Mouse (Mus musculus): ENCODE results near the gene Coro2b. TPM values are rescaled to one million over a fixed set of nuclear protein-coding genes. Genes with fewer than 3 reads are reported as not detected.

The Coro2b gene
- total and polyA plus RNA-seq, 2 experiments from 2014 or later = 22.8 to 36.2 TPM

- Histone ChIP-seq H3K36me3 (ENCODE audit: insufficient read depth, low read length) (no peaks in the 10 kb centered on the region), H3K4me2 (ENCODE audit: low read depth, low read length, poor library complexity, severe bottlenecking) (no peak overlapping the region), H3K27ac (ENCODE audit: low read depth, low read length) (no peak overlapping the region), H3K9me3 (ENCODE audit: low read length) (no peaks in the 10 kb centered on the region), H3K27me3 (ENCODE audit: insufficient read depth, low read length) (no peaks in the 10 kb centered on the region), H3K9ac (replicated peaks; ENCODE audit: low read length, poor library complexity, severe bottlenecking) (no peak overlapping the region), H3K4me3 (ENCODE audit: low read depth, low read length) (no peak overlapping the region), H3K4me1 (ENCODE audit: insufficient read depth, low read length) (peaks cover 5% of the 10 kb centered on the region; the same call in 1 of the 2 replicates)
- 68% methylated on average over 5 of the region's 5 CpGs for WGBS
- peak; percentile 69 for TF ChIP-seq CTCF (IDR thresholded peaks at IDR 0.05)
- ATAC-seq (ENCODE audit: low FRiP score) (no peak), DNase-seq (ENCODE audit: low spot score) (no peak)
Observed at GRCm38 (mm10) chr9:62418742-62419141, 118.1 kb downstream of the Coro2b start.

- Histone ChIP-seq H3K4me1 (ENCODE audit: insufficient read depth, low read length) (no peaks in the 10 kb centered on the region), H3K27me3 (ENCODE audit: insufficient read depth, low read length) (no peaks in the 10 kb centered on the region), H3K9me3 (ENCODE audit: low read length) (no peaks in the 10 kb centered on the region), H3K36me3 (ENCODE audit: insufficient read depth, low read length) (no peaks in the 10 kb centered on the region), H3K27ac (ENCODE audit: low read depth, low read length) (no peak overlapping the region), H3K4me2 (ENCODE audit: low read depth, low read length, poor library complexity, severe bottlenecking) (no peak overlapping the region), H3K4me3 (ENCODE audit: low read depth, low read length) (no peak overlapping the region), H3K9ac (replicated peaks; ENCODE audit: low read length, poor library complexity, severe bottlenecking) (no peak overlapping the region)
- no peak for DNase-seq (ENCODE audit: low spot score)
- TF ChIP-seq CTCF (IDR thresholded peaks at IDR 0.05) = no peak
- 84% methylated on average over 5 of the region's 5 CpGs for WGBS
- ATAC-seq (ENCODE audit: low FRiP score) = no peak
Observed at GRCm38 (mm10) chr9:62407357-62408146, 129.3 kb downstream of the Coro2b start.

- no peak for DNase-seq (ENCODE audit: low spot score)
- Histone ChIP-seq H3K4me1 (ENCODE audit: insufficient read depth, low read length) (no peaks in the 10 kb centered on the region), H3K36me3 (ENCODE audit: insufficient read depth, low read length) (no peaks in the 10 kb centered on the region), H3K4me3 (ENCODE audit: low read depth, low read length) (no peak overlapping the region), H3K4me2 (ENCODE audit: low read depth, low read length, poor library complexity, severe bottlenecking) (no peak overlapping the region), H3K27me3 (ENCODE audit: insufficient read depth, low read length) (no peaks in the 10 kb centered on the region), H3K27ac (ENCODE audit: low read depth, low read length) (no peak overlapping the region), H3K9ac (replicated peaks; ENCODE audit: low read length, poor library complexity, severe bottlenecking) (no peak overlapping the region), H3K9me3 (ENCODE audit: low read length) (no peaks in the 10 kb centered on the region)
- WGBS = 90% methylated on average over 7 of the region's 7 CpGs
- ATAC-seq (ENCODE audit: low FRiP score) = no peak
- no peak for TF ChIP-seq CTCF (IDR thresholded peaks at IDR 0.05)
Observed at GRCm38 (mm10) chr9:62406423-62407013, 130.3 kb downstream of the Coro2b start.

- H3K4me1 ChIP-seq (ENCODE audit: insufficient read depth, low read length) = no peaks in the 10 kb centered on the region
- ATAC-seq (ENCODE audit: low FRiP score) (no peak), DNase-seq (ENCODE audit: low spot score) (no peak)
- no peak overlapping the region for H3K4me3 ChIP-seq (ENCODE audit: low read depth, low read length)
- no peak overlapping the region for H3K27ac ChIP-seq (ENCODE audit: low read depth, low read length)
- TF ChIP-seq CTCF (IDR thresholded peaks at IDR 0.05) = no peak
- H3K4me2 ChIP-seq (ENCODE audit: low read depth, low read length, poor library complexity, severe bottlenecking) = no peak overlapping the region
- no peak overlapping the region for H3K9ac ChIP-seq (replicated peaks; ENCODE audit: low read length, poor library complexity, severe bottlenecking)
- H3K27me3 ChIP-seq (ENCODE audit: insufficient read depth, low read length) = no peaks in the 10 kb centered on the region
- H3K36me3 ChIP-seq (ENCODE audit: insufficient read depth, low read length) = no peaks in the 10 kb centered on the region
- WGBS = 56% methylated on average over 1 of the region's 1 CpGs
- H3K9me3 ChIP-seq (ENCODE audit: low read length) = no peaks in the 10 kb centered on the region
Observed at GRCm38 (mm10) chr9:62401589-62401988, 135.3 kb downstream of the Coro2b start.

- ATAC-seq (ENCODE audit: low FRiP score) (no peak), DNase-seq (ENCODE audit: low spot score) (no peak)
- Histone ChIP-seq H3K27me3 (ENCODE audit: insufficient read depth, low read length) (no peaks in the 10 kb centered on the region), H3K9me3 (ENCODE audit: low read length) (no peaks in the 10 kb centered on the region), H3K27ac (ENCODE audit: low read depth, low read length) (no peak overlapping the region), H3K4me3 (ENCODE audit: low read depth, low read length) (no peak overlapping the region), H3K36me3 (ENCODE audit: insufficient read depth, low read length) (no peaks in the 10 kb centered on the region), H3K4me2 (ENCODE audit: low read depth, low read length, poor library complexity, severe bottlenecking) (no peak overlapping the region), H3K9ac (replicated peaks; ENCODE audit: low read length, poor library complexity, severe bottlenecking) (no peak overlapping the region), H3K4me1 (ENCODE audit: insufficient read depth, low read length) (no peaks in the 10 kb centered on the region)
- WGBS = 72% methylated on average over 11 of the region's 11 CpGs
- TF ChIP-seq CTCF (IDR thresholded peaks at IDR 0.05) = no peak
Observed at GRCm38 (mm10) chr9:62400531-62401170, 136.2 kb downstream of the Coro2b start.

GRCm38 (mm10) chr9:62394163-62394562, 142.7 kb downstream of the Coro2b start:
- 90% methylated on average over 2 of the region's 2 CpGs for WGBS
- ATAC-seq (ENCODE audit: low FRiP score) (no peak), DNase-seq (ENCODE audit: low spot score) (no peak)

More at GRCm38 (mm10) chr9:62394163-62394562, 142.7 kb downstream of the Coro2b start:
- TF ChIP-seq CTCF (IDR thresholded peaks at IDR 0.05) = no peak
- Histone ChIP-seq H3K4me1 (ENCODE audit: insufficient read depth, low read length) (no peaks in the 10 kb centered on the region), H3K9me3 (ENCODE audit: low read length) (no peaks in the 10 kb centered on the region), H3K9ac (replicated peaks; ENCODE audit: low read length, poor library complexity, severe bottlenecking) (no peak overlapping the region), H3K27me3 (ENCODE audit: insufficient read depth, low read length) (no peaks in the 10 kb centered on the region), H3K36me3 (ENCODE audit: insufficient read depth, low read length) (no peaks in the 10 kb centered on the region), H3K27ac (ENCODE audit: low read depth, low read length) (no peak overlapping the region), H3K4me2 (ENCODE audit: low read depth, low read length, poor library complexity, severe bottlenecking) (no peak overlapping the region), H3K4me3 (ENCODE audit: low read depth, low read length) (no peak overlapping the region)
